Comparison of ENCODE assay signal across 8 mouse cellular contexts in the genomic region with DNA sequence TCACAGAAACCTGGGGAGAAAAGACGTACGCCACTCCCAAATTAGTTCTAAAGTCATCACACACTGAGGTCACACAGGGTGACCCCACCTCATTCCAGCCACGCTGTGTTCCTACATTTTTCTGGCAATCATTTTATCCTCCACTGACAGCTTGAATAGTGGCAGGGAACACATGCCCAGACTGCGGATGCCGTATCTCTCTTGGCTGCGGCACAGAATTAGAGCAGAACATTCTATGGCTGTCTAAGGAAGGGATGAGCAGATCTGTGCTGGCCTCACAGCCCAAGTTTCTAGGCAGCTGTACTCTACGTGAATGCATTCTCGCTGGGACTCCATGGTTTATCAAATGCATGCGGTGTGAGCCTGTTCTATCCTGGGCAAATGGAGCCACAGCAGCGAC. TPM values are rescaled to one million over a fixed set of nuclear protein-coding genes. Genes with fewer than 3 reads are reported as not detected.
A peak's percentile ranks its signal among the peaks of the same experiment; 100 is the strongest.
DNase-seq lines count a peak whose midpoint lies in the region; ATAC-seq and TF ChIP-seq lines count a peak whose summit lies in the region.

No protein-coding gene starts in this region.

- no peak overlapping the region for H3K9ac ChIP-seq in lung, embryonic 14.5 days
- no peak overlapping the region for H3K9ac ChIP-seq in heart, embryonic 15.5 days
- no peak overlapping the region for H3K9ac ChIP-seq in stomach, embryonic 15.5 days

- 43% methylated on average over 10 of the region's 10 CpGs for WGBS in lung, embryonic 14.5 days
- 29% methylated on average over 10 of the region's 10 CpGs for WGBS in heart, embryonic 15.5 days
- 63% methylated on average over 10 of the region's 10 CpGs for WGBS in stomach, embryonic 15.5 days

- no peaks in the 10 kb centered on the region for H3K9me3 ChIP-seq in lung, embryonic 14.5 days (ENCODE audit: low read depth, low read length)
- no peaks in the 10 kb centered on the region for H3K9me3 ChIP-seq in heart, embryonic 15.5 days (replicated peaks)
- H3K9me3 ChIP-seq in stomach, embryonic 15.5 days: no peaks in the 10 kb centered on the region

- no peak for TF ChIP-seq CTCF in lung, embryonic 14.5 days (IDR thresholded peaks at IDR 0.05; ENCODE audit: low read depth)

- peak; percentile 59; the same call in 1 of the 2 replicates for ATAC-seq in cerebellum, adult (ENCODE audit: insufficient number of reproducible peaks, low FRiP score, low TSS enrichment)
- ATAC-seq in lung, embryonic 14.5 days (ENCODE audit: insufficient read depth): peak; percentile 32; the same call in 1 of the 2 replicates
- ATAC-seq in heart, embryonic 15.5 days (replicated peaks; ENCODE audit: insufficient number of reproducible peaks, insufficient read depth, low FRiP score, low read depth): peak; percentile 47
- ATAC-seq in stomach, embryonic 15.5 days (ENCODE audit: insufficient read depth, low FRiP score, low read depth): no peak
- no peak for ATAC-seq in activated CD4-positive, CD25-positive, alpha-beta regulatory T cell, adult 4 months

- no peak overlapping the region for H3K4me3 ChIP-seq in lung, embryonic 14.5 days (ENCODE audit: low read depth, low read length)
- no peak overlapping the region for H3K4me3 ChIP-seq in heart, embryonic 15.5 days
- H3K4me3 ChIP-seq in stomach, embryonic 15.5 days (replicated peaks): no peak overlapping the region

- H3K36me3 ChIP-seq in lung, embryonic 14.5 days (ENCODE audit: insufficient read depth): no peaks in the 10 kb centered on the region
- no peaks in the 10 kb centered on the region for H3K36me3 ChIP-seq in heart, embryonic 15.5 days
- H3K36me3 ChIP-seq in stomach, embryonic 15.5 days: no peaks in the 10 kb centered on the region

- DNase-seq in cerebellum, postnatal 4 days (ENCODE audit: low spot score in 2 of 2): no peak
- peak; percentile 50 for DNase-seq in lung, embryonic 14.5 days
- no peak for DNase-seq in lung, adult 18-20 months
- DNase-seq in kidney, adult 11 months: no peak

- H3K4me2 ChIP-seq in lung, embryonic 14.5 days: no peak overlapping the region
- peak overlapping the region; percentile 30; the same call in 1 of the 2 replicates for H3K4me2 ChIP-seq in heart, embryonic 15.5 days
- no peak overlapping the region for H3K4me2 ChIP-seq in stomach, embryonic 15.5 days

- H3K27me3 ChIP-seq in lung, embryonic 14.5 days (ENCODE audit: insufficient read depth, low read length): no peaks in the 10 kb centered on the region
- H3K27me3 ChIP-seq in heart, embryonic 15.5 days: no peaks in the 10 kb centered on the region
- no peaks in the 10 kb centered on the region for H3K27me3 ChIP-seq in stomach, embryonic 15.5 days (replicated peaks)

- H3K4me1 ChIP-seq in lung, embryonic 14.5 days (ENCODE audit: insufficient read depth): peaks cover 15% of the 10 kb centered on the region
- peaks cover 67% of the 10 kb centered on the region for H3K4me1 ChIP-seq in heart, embryonic 15.5 days (replicated peaks)
- H3K4me1 ChIP-seq in stomach, embryonic 15.5 days: peaks cover 12% of the 10 kb centered on the region; the same call in 1 of the 2 replicates

- H3K27ac ChIP-seq in lung, embryonic 14.5 days (ENCODE audit: low read depth): peak overlapping the region; percentile 76
- H3K27ac ChIP-seq in heart, embryonic 15.5 days: peak overlapping the region; percentile 95
- H3K27ac ChIP-seq in stomach, embryonic 15.5 days: peak overlapping the region; percentile 18; the same call in 1 of the 2 replicates

RNA-seq across cellular contexts. Expression of a gene that starts 40.6 kb away (rescaled TPM):
- 0.20 and 0.75 TPM in 2 replicates for polyA plus RNA-seq in lung, embryonic 14.5 days (2014; fragmentation: Nextera tagmentation; extraction: Ambion mirVana)
- 0.60 and 6.5 TPM in 2 replicates for polyA plus RNA-seq in heart, embryonic 15.5 days (2015; fragmentation: Nextera tagmentation; extraction: Ambion mirVana)
- 1.3 and 3.1 TPM in 2 replicates for polyA plus RNA-seq in stomach, embryonic 15.5 days (2015; fragmentation: Nextera tagmentation; extraction: Ambion mirVana)
- not detected for polyA plus RNA-seq in activated CD4-positive, CD25-positive, alpha-beta regulatory T cell, adult 4 months (2017; shearing (Covaris generic))

RNA-seq across cellular contexts. Expression of a gene that starts 42.5 kb away (rescaled TPM):
- polyA plus RNA-seq in lung, embryonic 14.5 days (2014; fragmentation: Nextera tagmentation; extraction: Ambion mirVana): 23.6 and 25.0 TPM in 2 replicates
- polyA plus RNA-seq in heart, embryonic 15.5 days (2015; fragmentation: Nextera tagmentation; extraction: Ambion mirVana): 18.7 and 21.4 TPM in 2 replicates
- 15.0 and 16.1 TPM in 2 replicates for polyA plus RNA-seq in stomach, embryonic 15.5 days (2015; fragmentation: Nextera tagmentation; extraction: Ambion mirVana)
- polyA plus RNA-seq in activated CD4-positive, CD25-positive, alpha-beta regulatory T cell, adult 4 months (2017; shearing (Covaris generic)): 1 to 10 TPM; 3.0 to 4.7 TPM

Comparison
In these comparisons a context has a peak if more than half of its experiments do, and no peak if none do; other contexts are left out.
1. ATAC-seq: peak in cerebellum, adult (single experiment), lung, embryonic 14.5 days (single experiment) and heart, embryonic 15.5 days (single experiment); none in stomach, embryonic 15.5 days (single experiment) and activated CD4-positive, CD25-positive, alpha-beta regulatory T cell, adult 4 months (single experiment).
2. H3K27ac ChIP-seq: peak in every context shown above with its lines; median percentile 95 in heart, embryonic 15.5 days; 76 in lung, embryonic 14.5 days; 18 in stomach, embryonic 15.5 days.